Mouse (Mus musculus): ENCODE data around the gene Lasp1. TPM values are rescaled to one million over a fixed set of nuclear protein-coding genes. Genes with fewer than 3 reads are reported as not detected.

Lasp1 gene
- total and polyA plus RNA-seq, 3 experiments, result 12.5 to 45.4 (median 18.6) TPM

GRCm38 (mm10) chr11:97816176-97816575 lies 17.4 kb downstream of the Lasp1 start:
- Histone ChIP-seq H3K27ac (ENCODE audit: insufficient read depth, low read depth) (no peak overlapping the region), H3K79me2 (replicated peaks; ENCODE audit: control insufficient read depth, extremely low read depth, insufficient read depth, poor library complexity, severe bottlenecking) (no peaks in the 10 kb centered on the region), H3K36me3 (replicated peaks in 1 of 2; ENCODE audit: control insufficient read depth in 1 of 2, insufficient read depth in 1 of 2, low read length in 1 of 2) (peaks cover 0 to 81% of the 10 kb centered on the region in 2 experiments), H3K27me3 (replicated peaks) (no peaks in the 10 kb centered on the region), H3K4me2 (ENCODE audit: insufficient read depth, low read depth, poor library complexity, severe bottlenecking) (no peak overlapping the region), H3K9me3 (replicated peaks; ENCODE audit: low read length) (no peaks in the 10 kb centered on the region), H3K9ac (ENCODE audit: insufficient read depth, low read depth) (no peak overlapping the region), H3K4me3 (replicated peaks in 1 of 3; ENCODE audit: low read depth in 2 of 3, low read length in 2 of 3, poor library complexity in 1 of 3) (no peak overlapping the region), H3K4me1 (ENCODE audit: control insufficient read depth in 1 of 2, insufficient read depth in 2 of 2) (peaks cover 12 to 73% of the 10 kb centered on the region in 2 experiments)
- DNase-seq (ENCODE audit: extremely low read depth), result no peak
- dilution Hi-C loops (cut with MboI; ENCODE audit: extremely low pct_ligation_motif_present, extremely low pct_unique_long_range_greater_than_20kb, low sequenced_read_pairs), result no loop called here
- TF ChIP-seq SMC3 (IDR thresholded peaks at IDR 0.05; ENCODE audit: low read depth, low read length), result no peak
- TF ChIP-seq CHD2 (IDR thresholded peaks at IDR 0.05; ENCODE audit: low read length), result no peak
- in situ Hi-C loops (cut with MboI; ENCODE audit: low pct_ligation_motif_present, low pct_unique_long_range_greater_than_20kb, low sequenced_read_pairs), result no loop called here

- no peak overlapping the region for H3K27ac ChIP-seq (ENCODE audit: insufficient read depth, low read depth)
- DNase-seq (ENCODE audit: extremely low read depth), result no peak
- in situ Hi-C loops (cut with MboI; ENCODE audit: low pct_ligation_motif_present, low pct_unique_long_range_greater_than_20kb, low sequenced_read_pairs), result no loop called here
These were observed 18.1 kb downstream of the Lasp1 start for GRCm38 (mm10) chr11:97816916-97817315.

GRCm38 (mm10) chr11:97817379-97817778 lies 18.6 kb downstream of the Lasp1 start:
- no peak overlapping the region for H3K9ac ChIP-seq (ENCODE audit: insufficient read depth, low read depth)
- H3K4me2 ChIP-seq (ENCODE audit: insufficient read depth, low read depth, poor library complexity, severe bottlenecking), result no peak overlapping the region
- dilution Hi-C loops (cut with MboI; ENCODE audit: extremely low pct_ligation_motif_present, extremely low pct_unique_long_range_greater_than_20kb, low sequenced_read_pairs), result no loop called here

More at GRCm38 (mm10) chr11:97816916-97817315, 18.1 kb downstream of the Lasp1 start:
- peaks cover 16 to 74% of the 10 kb centered on the region in 2 experiments for H3K4me1 ChIP-seq (ENCODE audit: control insufficient read depth in 1 of 2, insufficient read depth in 2 of 2)
- H3K27me3 ChIP-seq (replicated peaks), result no peaks in the 10 kb centered on the region
- TF ChIP-seq SIN3A (IDR thresholded peaks at IDR 0.05; ENCODE audit: low read length) (no peak), E2F4 (IDR thresholded peaks at IDR 0.05; ENCODE audit: insufficient replicate concordance, low read depth, low read length) (no peak), ELF1 (IDR thresholded peaks at IDR 0.05; ENCODE audit: low read depth, low read length) (no peak), TCF12 (IDR thresholded peaks at IDR 0.05; ENCODE audit: low read depth, low read length) (no peak), TBP (conservative IDR thresholded peaks at IDR 0.05; ENCODE audit: low read depth, low read length) (no peak), MYC (IDR thresholded peaks at IDR 0.05; ENCODE audit: low read depth, low read length) (no peak), ZMIZ1 (IDR thresholded peaks at IDR 0.05; ENCODE audit: low read depth, low read length) (no peak), ETS1 (conservative IDR thresholded peaks at IDR 0.05; ENCODE audit: low read depth, low read length) (no peak), UBTF (IDR thresholded peaks at IDR 0.05; ENCODE audit: low read depth, low read length) (no peak), RAD21 (IDR thresholded peaks at IDR 0.05; ENCODE audit: low read depth, low read length) (no peak), NRF1 (IDR thresholded peaks at IDR 0.05; ENCODE audit: low read depth, low read length) (no peak), ZC3H11A (IDR thresholded peaks at IDR 0.05; ENCODE audit: low read depth, low read length) (no peak), JUND (conservative IDR thresholded peaks at IDR 0.05; ENCODE audit: low read depth, low read length) (no peak), IRF4 (IDR thresholded peaks at IDR 0.05; ENCODE audit: low read depth, low read length) (no peak), SMC3 (IDR thresholded peaks at IDR 0.05; ENCODE audit: low read depth, low read length) (no peak), MAZ (IDR thresholded peaks at IDR 0.05; ENCODE audit: low read depth, low read length) (no peak), CHD2 (IDR thresholded peaks at IDR 0.05; ENCODE audit: low read length) (no peak), MEF2A (IDR thresholded peaks at IDR 0.05; ENCODE audit: borderline replicate concordance, low read depth, low read length) (no peak)
- no peak overlapping the region for H3K9ac ChIP-seq (ENCODE audit: insufficient read depth, low read depth)
- peaks cover 0 to 83% of the 10 kb centered on the region in 2 experiments for H3K36me3 ChIP-seq (replicated peaks in 1 of 2; ENCODE audit: control insufficient read depth in 1 of 2, insufficient read depth in 1 of 2, low read length in 1 of 2)
- no peaks in the 10 kb centered on the region for H3K79me2 ChIP-seq (replicated peaks; ENCODE audit: control insufficient read depth, extremely low read depth, insufficient read depth, poor library complexity, severe bottlenecking)
- H3K9me3 ChIP-seq (replicated peaks; ENCODE audit: low read length), result no peaks in the 10 kb centered on the region
- dilution Hi-C loops (cut with MboI; ENCODE audit: extremely low pct_ligation_motif_present, extremely low pct_unique_long_range_greater_than_20kb, low sequenced_read_pairs), result no loop called here
- H3K4me3 ChIP-seq (replicated peaks in 1 of 3; ENCODE audit: low read depth in 2 of 3, low read length in 2 of 3, poor library complexity in 1 of 3), result no peak overlapping the region
- H3K4me2 ChIP-seq (ENCODE audit: insufficient read depth, low read depth, poor library complexity, severe bottlenecking), result no peak overlapping the region

More at GRCm38 (mm10) chr11:97817379-97817778, 18.6 kb downstream of the Lasp1 start:
- Histone ChIP-seq H3K4me3 (replicated peaks in 1 of 3; ENCODE audit: low read depth in 2 of 3, low read length in 2 of 3, poor library complexity in 1 of 3) (no peak overlapping the region), H3K4me1 (ENCODE audit: control insufficient read depth in 1 of 2, insufficient read depth in 2 of 2) (peaks cover 16 to 73% of the 10 kb centered on the region in 2 experiments), H3K79me2 (replicated peaks; ENCODE audit: control insufficient read depth, extremely low read depth, insufficient read depth, poor library complexity, severe bottlenecking) (no peaks in the 10 kb centered on the region), H3K36me3 (replicated peaks in 1 of 2; ENCODE audit: control insufficient read depth in 1 of 2, insufficient read depth in 1 of 2, low read length in 1 of 2) (peaks cover 0 to 81% of the 10 kb centered on the region in 2 experiments), H3K9me3 (replicated peaks; ENCODE audit: low read length) (no peaks in the 10 kb centered on the region), H3K27me3 (replicated peaks) (no peaks in the 10 kb centered on the region), H3K27ac (ENCODE audit: insufficient read depth, low read depth) (no peak overlapping the region)
- in situ Hi-C loops (cut with MboI; ENCODE audit: low pct_ligation_motif_present, low pct_unique_long_range_greater_than_20kb, low sequenced_read_pairs), result no loop called here
- TF ChIP-seq E2F4 (IDR thresholded peaks at IDR 0.05; ENCODE audit: insufficient replicate concordance, low read depth, low read length) (no peak), POLR2AphosphoS2 (IDR thresholded peaks at IDR 0.05; ENCODE audit: low read depth, low read length) (no peak), NELFE (IDR thresholded peaks at IDR 0.05; ENCODE audit: low read depth, low read length) (no peak), TBP (conservative IDR thresholded peaks at IDR 0.05; ENCODE audit: low read depth, low read length) (no peak), RCOR1 (conservative IDR thresholded peaks at IDR 0.05; ENCODE audit: low read depth, low read length) (no peak), MYC (IDR thresholded peaks at IDR 0.05; ENCODE audit: low read depth, low read length) (no peak)
- DNase-seq (ENCODE audit: extremely low read depth), result no peak

All from CH12.LX (cell line).